ENCODE assay signal across 13 mouse cellular contexts in genomic region chr13:10540197-10540940, GRCm38 (mm10).
DNase-seq lines count a peak whose midpoint lies in the region; ATAC-seq lines count a peak whose summit lies in the region.
"Had no signal": no experiment of that assay in that cellular context is flagged by ENCODE, and none has a peak within 500 bp of the region (broad histone marks: within the 10 kb centered on the region; RNA-seq: fewer than 3 reads in every experiment).

No protein-coding gene starts in this region.

- WGBS in hindbrain, embryonic 16.5 days = 78% methylated on average over 8 of the region's 8 CpGs
- WGBS in hindbrain, embryonic 11.5 days = 81% methylated on average over 8 of the region's 8 CpGs

- 0 out of 2 replicates have a peak, but pooled peaks have one; percentile 24 for ATAC-seq in hindbrain, embryonic 16.5 days
- no peak for ATAC-seq in hindbrain, embryonic 11.5 days (ENCODE audit: low FRiP score)
- 0 out of 2 replicates have a peak, but pooled peaks have one; percentile 39 for ATAC-seq in common myeloid progenitor, adult 5-6 weeks (replicated peaks; ENCODE audit: low read depth, poor library complexity, severe bottlenecking)
- peak; percentile 84 for ATAC-seq in megakaryocyte, adult 5-6 weeks (ENCODE audit: poor library complexity, severe bottlenecking)
- ATAC-seq: CD4-positive, CD25-positive, alpha-beta regulatory T cell, adult 4 months had no signal

- no peaks in the 10 kb centered on the region for H3K27me3 ChIP-seq in hindbrain, embryonic 16.5 days (replicated peaks; ENCODE audit: control insufficient read depth, insufficient read depth, low read length)
- H3K27me3 ChIP-seq in hindbrain, embryonic 11.5 days (ENCODE audit: control insufficient read depth, insufficient read depth, low read length) = no peaks in the 10 kb centered on the region
- H3K27me3 ChIP-seq: embryonic facial prominence, embryonic 13.5 days; liver, embryonic 15.5 days had no signal

- H3K36me3 ChIP-seq in hindbrain, embryonic 16.5 days (ENCODE audit: control insufficient read depth, insufficient read depth, low read length) = no peaks in the 10 kb centered on the region
- H3K36me3 ChIP-seq in hindbrain, embryonic 11.5 days (ENCODE audit: control insufficient read depth, insufficient read depth, low read length) = no peaks in the 10 kb centered on the region
- H3K36me3 ChIP-seq: embryonic facial prominence, embryonic 13.5 days; liver, embryonic 15.5 days had no signal

- no peak overlapping the region for H3K9ac ChIP-seq in hindbrain, embryonic 16.5 days (ENCODE audit: low read depth, low read length)
- no peak overlapping the region for H3K9ac ChIP-seq in hindbrain, embryonic 11.5 days (ENCODE audit: low read depth, low read length)
- H3K9ac ChIP-seq: embryonic facial prominence, embryonic 13.5 days; liver, embryonic 15.5 days had no signal

- H3K4me3 ChIP-seq in hindbrain, embryonic 16.5 days (ENCODE audit: low read length) = no peak overlapping the region
- no peak overlapping the region for H3K4me3 ChIP-seq in hindbrain, embryonic 11.5 days (ENCODE audit: low read depth, low read length)
- H3K4me3 ChIP-seq: embryonic facial prominence, embryonic 13.5 days; liver, embryonic 15.5 days had no signal

- H3K27ac ChIP-seq in hindbrain, embryonic 16.5 days (ENCODE audit: low read depth, low read length) = no peak overlapping the region
- no peak overlapping the region for H3K27ac ChIP-seq in hindbrain, embryonic 11.5 days (ENCODE audit: low read depth, low read length)
- H3K27ac ChIP-seq: embryonic facial prominence, embryonic 13.5 days; liver, embryonic 15.5 days had no signal

- no peaks in the 10 kb centered on the region for H3K9me3 ChIP-seq in hindbrain, embryonic 16.5 days (ENCODE audit: control insufficient read depth, low read length)
- H3K9me3 ChIP-seq in hindbrain, embryonic 11.5 days (ENCODE audit: control insufficient read depth, low read length) = no peaks in the 10 kb centered on the region
- H3K9me3 ChIP-seq: embryonic facial prominence, embryonic 13.5 days; liver, embryonic 15.5 days had no signal

- DNase-seq in hindbrain, embryonic 11.5 days (ENCODE audit: low spot score) = no peak
- peak; percentile 4 for DNase-seq in c-Kit-positive CD71-negative TER-119-negative erythroid progenitor cells, embryonic 14.5 days (ENCODE audit: low read depth)
- DNase-seq in gastrocnemius, adult 18-20 months (ENCODE audit: low spot score) = no peak
- DNase-seq in gastrocnemius, postnatal 10 days = no peak
- no peak for DNase-seq in gastrocnemius, postnatal 4 days (ENCODE audit: low spot score in 2 of 2)
- DNase-seq: heart, postnatal 10 days; kidney, adult 18-20 months had no signal

- H3K4me2 ChIP-seq in hindbrain, embryonic 16.5 days (ENCODE audit: low read length) = no peak overlapping the region
- H3K4me2 ChIP-seq in hindbrain, embryonic 11.5 days (replicated peaks; ENCODE audit: low read depth, low read length) = no peak overlapping the region
- H3K4me2 ChIP-seq: embryonic facial prominence, embryonic 13.5 days; liver, embryonic 15.5 days had no signal

- H3K4me1 ChIP-seq in hindbrain, embryonic 16.5 days (ENCODE audit: control insufficient read depth, insufficient read depth, low read depth, low read length) = no peaks in the 10 kb centered on the region
- H3K4me1 ChIP-seq in hindbrain, embryonic 11.5 days (replicated peaks; ENCODE audit: control insufficient read depth, insufficient read depth, low read length) = no peaks in the 10 kb centered on the region
- H3K4me1 ChIP-seq: embryonic facial prominence, embryonic 13.5 days; liver, embryonic 15.5 days had no signal
